Comparison of ENCODE assay signal across 18 mouse cellular contexts in genomic region chr15:38608207-38608870, GRCm38 (mm10).
DNase-seq lines count a peak whose midpoint lies in the region; ATAC-seq and TF ChIP-seq lines count a peak whose summit lies in the region.
"Had no signal": no experiment of that assay in that cellular context is flagged by ENCODE, and none has a peak within 500 bp of the region (broad histone marks: within the 10 kb centered on the region; RNA-seq: fewer than 3 reads in every experiment).

No protein-coding gene starts in this region.

- H3K4me3 ChIP-seq in hindbrain, postnatal 0 days (ENCODE audit: low read length): no peak overlapping the region
- H3K4me3 ChIP-seq in hindbrain, embryonic 12.5 days: no peak overlapping the region
- H3K4me3 ChIP-seq in neural tube, embryonic 13.5 days: no peak overlapping the region
- H3K4me3 ChIP-seq in myocyte: no peak overlapping the region
- H3K4me3 ChIP-seq: embryonic facial prominence, embryonic 12.5 days; forebrain, embryonic 15.5 days; heart, embryonic 12.5 days had no signal

- 66% methylated on average over 6 of the region's 6 CpGs for WGBS in hindbrain, postnatal 0 days
- WGBS in hindbrain, embryonic 12.5 days: 85% methylated on average over 6 of the region's 6 CpGs
- 63% methylated on average over 6 of the region's 6 CpGs for WGBS in neural tube, embryonic 13.5 days

- no peaks in the 10 kb centered on the region for H3K4me1 ChIP-seq in hindbrain, postnatal 0 days (ENCODE audit: insufficient read depth, low read length)
- no peaks in the 10 kb centered on the region for H3K4me1 ChIP-seq in hindbrain, embryonic 12.5 days
- H3K4me1 ChIP-seq in neural tube, embryonic 13.5 days (replicated peaks): no peaks in the 10 kb centered on the region
- H3K4me1 ChIP-seq: embryonic facial prominence, embryonic 12.5 days; forebrain, embryonic 15.5 days had no signal

- H3ac ChIP-seq in myocyte (ENCODE audit: control insufficient read depth, insufficient read length): no peak overlapping the region

- 0 out of 2 replicates have a peak, but pooled peaks have one; percentile 32 for ATAC-seq in hindbrain, postnatal 0 days
- ATAC-seq in hindbrain, embryonic 12.5 days (ENCODE audit: low FRiP score): no peak
- ATAC-seq in neural tube, embryonic 13.5 days (ENCODE audit: low read depth): peak; percentile 61; the same call in 1 of the 2 replicates
- no peak for ATAC-seq in activated CD4-positive, CD25-positive, alpha-beta regulatory T cell, adult 4 months
- ATAC-seq: forebrain, embryonic 15.5 days; Patski had no signal

- H3K4me2 ChIP-seq in hindbrain, postnatal 0 days (ENCODE audit: low read depth, low read length): no peak overlapping the region
- H3K4me2 ChIP-seq in hindbrain, embryonic 12.5 days (replicated peaks): no peak overlapping the region
- no peak overlapping the region for H3K4me2 ChIP-seq in neural tube, embryonic 13.5 days
- H3K4me2 ChIP-seq in myocyte (ENCODE audit: low read depth): no peak overlapping the region
- H3K4me2 ChIP-seq: embryonic facial prominence, embryonic 12.5 days; forebrain, embryonic 15.5 days; heart, embryonic 12.5 days had no signal

- no peaks in the 10 kb centered on the region for H3K9me3 ChIP-seq in hindbrain, postnatal 0 days (ENCODE audit: low read length)
- 0 out of 2 replicates have a peak, but pooled peaks cover 4% of the 10 kb centered on the region for H3K9me3 ChIP-seq in hindbrain, embryonic 12.5 days (replicated peaks)
- no peaks in the 10 kb centered on the region for H3K9me3 ChIP-seq in neural tube, embryonic 13.5 days
- H3K9me3 ChIP-seq: embryonic facial prominence, embryonic 12.5 days; forebrain, embryonic 15.5 days had no signal

- no peaks in the 10 kb centered on the region for H3K36me3 ChIP-seq in hindbrain, postnatal 0 days (ENCODE audit: insufficient read depth, low read length)
- H3K36me3 ChIP-seq in hindbrain, embryonic 12.5 days: no peaks in the 10 kb centered on the region
- H3K36me3 ChIP-seq in neural tube, embryonic 13.5 days: no peaks in the 10 kb centered on the region
- no peaks in the 10 kb centered on the region for H3K36me3 ChIP-seq in myocyte (ENCODE audit: control insufficient read depth, insufficient read depth)
- H3K36me3 ChIP-seq: embryonic facial prominence, embryonic 12.5 days; forebrain, embryonic 15.5 days; heart, embryonic 12.5 days had no signal

- peak; percentile 27 for DNase-seq in hindbrain, postnatal 0 days (ENCODE audit: low spot score)
- no peak for DNase-seq in neural tube, embryonic 10.5 days (ENCODE audit: extremely low spot score, low spot score)
- peak; percentile 58 for DNase-seq in brain, adult 2 months (ENCODE audit: low read depth, low spot score)
- DNase-seq: adrenal gland, adult 2 months; adrenal gland, postnatal 25 days; cerebellum, adult 11 months; cerebellum, adult 9-10 months; cerebellum, postnatal 25 days; gastrocnemius, postnatal 14 days had no signal

- no peak for TF ChIP-seq POLR2A in myocyte (IDR thresholded peaks at IDR 0.05; ENCODE audit: insufficient read length, low read depth)

- no peak for TF ChIP-seq CTCF in hindbrain, postnatal 0 days (IDR thresholded peaks at IDR 0.05; ENCODE audit: low read depth)

- no peak overlapping the region for H3K9ac ChIP-seq in hindbrain, postnatal 0 days (replicated peaks; ENCODE audit: low read length)
- no peak overlapping the region for H3K9ac ChIP-seq in hindbrain, embryonic 12.5 days
- H3K9ac ChIP-seq in neural tube, embryonic 13.5 days: no peak overlapping the region
- H3K9ac ChIP-seq: embryonic facial prominence, embryonic 12.5 days; forebrain, embryonic 15.5 days; heart, embryonic 12.5 days had no signal

- no peaks in the 10 kb centered on the region for H3K27me3 ChIP-seq in hindbrain, postnatal 0 days (ENCODE audit: insufficient read depth, low read length)
- H3K27me3 ChIP-seq in hindbrain, embryonic 12.5 days: no peaks in the 10 kb centered on the region
- H3K27me3 ChIP-seq in neural tube, embryonic 13.5 days: no peaks in the 10 kb centered on the region
- no peaks in the 10 kb centered on the region for H3K27me3 ChIP-seq in myocyte (ENCODE audit: control insufficient read depth, insufficient read depth, insufficient read length)
- H3K27me3 ChIP-seq: CH12.LX; embryonic facial prominence, embryonic 12.5 days; forebrain, embryonic 15.5 days; heart, embryonic 12.5 days; Patski had no signal

- H3K27ac ChIP-seq in hindbrain, postnatal 0 days: no peak overlapping the region
- H3K27ac ChIP-seq in hindbrain, embryonic 12.5 days: no peak overlapping the region
- H3K27ac ChIP-seq in neural tube, embryonic 13.5 days (replicated peaks): 0 out of 2 replicates have a peak overlapping the region, but pooled peaks have one; percentile 20
- H3K27ac ChIP-seq: embryonic facial prominence, embryonic 12.5 days; forebrain, embryonic 15.5 days had no signal

- no peaks in the 10 kb centered on the region for H3K79me2 ChIP-seq in myocyte (ENCODE audit: control insufficient read depth, insufficient read depth)

TF ChIP-seq in myocyte, 11 proteins besides CTCF, POLR2A, EP300 and RAD21:
- TF ChIP-seq E2F4 (IDR thresholded peaks at IDR 0.05; ENCODE audit: insufficient read depth) (no peak), SRF (IDR thresholded peaks at IDR 0.05; ENCODE audit: control insufficient read depth, insufficient read length, low read depth) (no peak), MYOD1 (IDR thresholded peaks at IDR 0.05; ENCODE audit: control insufficient read depth in 1 of 3, insufficient read length in 2 of 3, low read depth in 2 of 3) (peak in 2 of 3 experiments; percentile 6 to 35), TCF12 (IDR thresholded peaks at IDR 0.05; ENCODE audit: insufficient read depth, poor library complexity, severe bottlenecking) (no peak), MYOG (IDR thresholded peaks at IDR 0.05; ENCODE audit: control insufficient read depth in 1 of 3, insufficient read depth in 1 of 3, insufficient read length in 2 of 3, low read depth in 2 of 3) (no peak), POLR2AphosphoS2 (IDR thresholded peaks at IDR 0.05; ENCODE audit: insufficient read length, low read depth) (no peak), USF1 (IDR thresholded peaks at IDR 0.05; ENCODE audit: low read depth) (no peak)

Comparison
In these comparisons a context has a peak if more than half of its experiments do, and no peak if none do; other contexts are left out.
1. ATAC-seq: peak in hindbrain, postnatal 0 days (single experiment) and neural tube, embryonic 13.5 days (single experiment); none in hindbrain, embryonic 12.5 days (single experiment) and activated CD4-positive, CD25-positive, alpha-beta regulatory T cell, adult 4 months (single experiment).